Mouse (Mus musculus) gastrocnemius, adult 2 months (tissue): ENCODE results near the gene Kcnk13. TPM values are rescaled to one million over a fixed set of nuclear protein-coding genes. Genes with fewer than 3 reads are reported as not detected.

Source experiments
- DNase-seq: peaks from one replicate; pipeline ENCODE4 v3.0.0; 2022
- H3K27ac ChIP-seq: fragments of 200-600 bp; 2 replicates; pipeline ENCODE4 v1.8.1; 2022; ENCODE audit warnings: mild to moderate bottlenecking
- H3K4me3 ChIP-seq: fragments of 200-600 bp; 2 replicates; pipeline ENCODE4 v1.8.1; 2022; ENCODE audit warnings: mild to moderate bottlenecking, moderate library complexity
- CTCF ChIP-seq: fragments of 200-600 bp; IDR thresholded peaks from 2 replicates; pipeline ENCODE4 v1.8.1; 2022; ENCODE audit warnings: antibody characterized with exemption, mild to moderate bottlenecking, moderate library complexity
- intact Hi-C: fragments of 180-260 bp; cut with DNase I; formaldehyde crosslinking; loops from one replicate; pipeline ENCODE4 v1.15.1; 2025
- total RNA-seq, 2 experiments: library from RNA; stranded (reverse); gene quantifications; 2 replicates each; pipeline ENCODE4 v1.2.3; 2021

Gene Kcnk13
- total RNA-seq, 2 experiments from 2014 or later = 0.08 to 0.13 TPM

DNA sequence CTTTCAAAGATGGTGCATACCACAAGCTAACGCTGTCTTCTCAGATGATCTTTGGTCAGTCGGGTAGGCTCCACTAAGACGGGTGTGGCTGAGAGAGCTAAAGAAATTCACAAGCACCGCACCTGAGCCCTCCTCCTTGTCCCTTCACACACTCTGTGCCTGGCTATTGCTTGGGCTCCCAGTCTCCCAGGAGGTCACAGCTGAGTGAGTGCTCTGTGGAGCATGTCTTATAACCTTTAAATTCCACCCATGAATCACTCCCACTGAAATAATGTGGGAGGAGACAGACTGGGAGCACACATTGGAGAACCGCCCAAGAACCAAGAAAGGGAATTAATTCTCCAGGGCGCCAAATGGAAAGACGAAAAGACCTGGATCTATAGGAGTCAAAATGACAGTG lies 23.6 kb upstream of the Kcnk13 start:
- DNase-seq = no peak
- H3K4me3 ChIP-seq = no peak overlapping the region
- intact Hi-C loops = no loop called here
- TF ChIP-seq CTCF = no peak
- H3K27ac ChIP-seq = no peak overlapping the region

DNA sequence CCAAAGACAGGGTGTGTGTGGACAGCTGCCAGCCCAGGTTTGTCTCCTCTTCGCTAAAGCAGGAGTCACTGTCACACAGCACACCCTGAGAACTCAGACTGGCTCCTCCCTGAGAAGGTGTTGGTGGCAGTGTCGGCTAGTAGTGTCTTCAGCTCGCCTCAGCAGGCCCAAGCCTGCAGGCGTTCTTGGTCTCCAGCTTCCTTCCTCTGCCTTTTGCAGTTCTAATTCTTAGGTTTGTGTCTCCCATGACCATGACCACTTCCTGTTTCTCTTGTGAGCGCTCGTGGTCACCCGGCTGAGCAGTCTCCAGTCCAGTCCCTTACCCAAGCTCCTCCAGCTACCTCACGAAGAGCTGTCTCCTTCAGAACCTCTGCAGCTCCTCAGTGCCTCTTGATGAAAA lies 21.9 kb upstream of the Kcnk13 start:
- no peak overlapping the region for H3K27ac ChIP-seq
- intact Hi-C loops = no loop called here
- TF ChIP-seq CTCF = no peak
- DNase-seq = no peak
- no peak overlapping the region for H3K4me3 ChIP-seq

DNA sequence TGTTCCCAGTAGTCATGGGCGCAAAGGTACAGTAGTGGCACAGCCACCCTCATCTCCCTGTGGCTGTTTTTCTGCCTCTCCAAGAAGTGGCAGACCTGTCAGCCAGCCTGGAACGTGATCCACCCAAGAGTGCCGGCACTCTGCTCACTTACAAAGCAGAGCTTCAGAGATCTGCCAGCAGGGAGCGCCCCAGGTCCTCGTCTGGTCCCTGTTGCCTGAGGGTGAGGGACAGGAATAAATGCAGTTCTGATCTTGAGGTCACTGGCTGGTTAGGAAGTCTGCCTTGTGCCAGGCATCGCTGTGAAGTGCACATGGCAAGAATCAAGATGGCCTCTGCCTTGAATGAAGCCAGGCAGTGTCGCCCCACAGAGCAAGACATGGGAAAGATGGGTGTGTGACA lies 11.4 kb upstream of the Kcnk13 start:
- intact Hi-C loops = loop anchor here (2.0 kb wide), 1 partner anchor 154 kb away; no protein-coding TSS in a partner anchor
- no peak overlapping the region for H3K4me3 ChIP-seq
- no peak overlapping the region for H3K27ac ChIP-seq
- peak; percentile 82 for DNase-seq
- TF ChIP-seq CTCF = peak; percentile 72

DNA sequence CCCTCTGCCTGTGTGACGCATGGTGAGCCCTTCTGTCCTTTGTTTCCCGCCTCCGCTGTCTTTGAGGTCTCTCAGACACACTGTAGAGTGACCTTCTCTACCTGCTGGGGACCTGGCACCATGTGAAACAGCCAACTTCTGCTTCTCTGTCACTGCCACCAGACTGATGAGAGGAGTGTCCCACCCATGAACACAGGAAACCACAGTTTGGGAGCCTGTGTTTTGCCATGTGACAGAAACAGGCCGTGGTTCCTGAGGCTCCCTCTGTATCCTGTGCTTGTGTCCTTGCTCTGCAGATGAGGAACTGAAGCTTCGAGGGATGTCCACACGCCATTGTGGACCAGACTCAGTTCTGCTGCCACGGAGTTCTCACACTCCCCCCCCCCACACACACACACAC lies 7.9 kb upstream of the Kcnk13 start:
- intact Hi-C loops = no loop called here
- no peak for DNase-seq
- no peak for TF ChIP-seq CTCF
- no peak overlapping the region for H3K27ac ChIP-seq
- no peak overlapping the region for H3K4me3 ChIP-seq

DNA sequence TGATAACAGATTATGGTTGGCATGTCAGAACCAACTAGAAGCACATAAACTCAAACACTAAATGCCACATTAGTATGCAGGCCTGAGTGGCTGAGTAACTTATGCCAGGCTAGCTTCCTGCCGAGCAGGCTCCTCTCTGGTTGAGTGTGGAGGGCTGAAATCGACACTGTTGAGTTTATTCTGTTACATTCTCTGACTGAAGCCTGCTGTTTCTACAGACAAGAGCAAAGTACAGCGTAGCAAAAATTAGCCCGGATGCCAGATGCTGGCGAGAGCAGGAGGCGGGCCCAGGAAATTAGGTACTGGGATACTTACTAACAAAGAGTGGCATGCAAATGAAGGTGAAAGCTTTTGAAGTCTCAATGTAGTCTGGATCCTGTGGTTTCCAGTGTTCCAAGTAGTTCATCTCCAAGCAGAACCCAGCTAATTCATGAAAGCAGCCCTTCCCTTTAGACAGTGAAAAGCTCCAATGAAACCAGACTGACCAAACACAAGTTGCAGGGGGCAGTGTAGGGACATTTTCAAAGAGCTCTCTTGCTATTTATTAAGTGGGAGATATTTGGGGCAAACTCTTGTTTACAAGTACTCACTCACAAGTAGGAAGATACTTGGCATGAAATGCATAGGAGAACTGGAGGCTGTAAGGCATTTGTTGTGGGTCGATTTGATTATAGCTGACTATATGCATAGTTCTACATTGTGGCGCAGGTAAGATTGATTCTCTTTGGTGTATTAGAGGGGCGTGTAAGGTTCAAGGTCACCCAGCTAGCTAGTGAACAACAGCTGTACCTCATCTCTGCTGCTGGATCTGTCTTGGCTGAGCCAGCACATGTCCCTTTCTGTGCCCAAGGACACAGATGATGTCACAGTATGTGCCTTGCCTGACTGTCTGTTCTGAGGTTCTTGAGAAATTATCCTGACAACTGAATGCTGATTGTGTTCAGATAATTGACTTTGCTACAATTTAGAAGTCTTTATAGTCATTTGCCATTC lies 5.9 kb upstream of the Kcnk13 start:
- intact Hi-C loops = no loop called here
- no peak overlapping the region for H3K27ac ChIP-seq
- no peak for DNase-seq
- no peak overlapping the region for H3K4me3 ChIP-seq
- TF ChIP-seq CTCF = no peak

DNA sequence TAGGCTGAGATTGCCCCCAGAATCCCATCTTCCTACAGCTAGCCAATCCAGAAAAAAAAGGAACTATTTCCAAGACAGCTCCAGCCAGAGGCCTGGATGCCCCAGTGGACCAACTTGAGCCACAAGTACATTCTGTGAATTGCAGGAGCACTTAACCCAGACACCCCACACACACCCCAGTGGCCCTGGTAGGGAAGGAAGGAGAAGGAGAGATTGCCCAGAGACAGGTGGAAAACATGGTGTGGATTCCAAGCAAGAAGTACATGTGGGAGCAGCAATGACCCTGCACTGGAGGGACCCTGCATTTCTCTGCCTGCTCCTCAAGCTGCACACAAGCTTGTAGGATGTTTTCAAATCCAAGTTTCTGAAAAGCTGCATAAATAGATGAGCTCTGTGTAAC lies 5.0 kb upstream of the Kcnk13 start:
- H3K27ac ChIP-seq = no peak overlapping the region
- DNase-seq = no peak
- intact Hi-C loops = no loop called here
- H3K4me3 ChIP-seq = no peak overlapping the region
- TF ChIP-seq CTCF = no peak

DNA sequence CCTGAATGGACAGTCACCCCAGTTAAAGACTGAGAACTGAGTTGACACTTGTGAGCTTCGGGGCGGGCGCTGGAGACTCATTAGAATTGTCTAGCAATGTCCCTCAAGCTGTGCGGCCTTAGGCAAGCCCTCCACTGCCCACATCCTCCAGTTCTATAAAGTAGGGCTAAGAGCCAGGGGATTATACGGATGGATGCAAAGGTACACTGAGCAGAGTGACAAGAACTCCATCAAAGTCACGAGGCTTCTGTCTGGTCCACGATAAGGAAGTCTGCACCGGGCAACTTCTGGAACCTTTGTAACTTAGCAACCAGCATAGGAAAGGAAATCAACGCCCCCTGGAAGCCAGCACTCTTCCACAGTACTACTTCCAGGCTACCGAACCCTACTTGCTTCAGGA lies 4.4 kb upstream of the Kcnk13 start:
- no peak overlapping the region for H3K27ac ChIP-seq
- DNase-seq = no peak
- H3K4me3 ChIP-seq = no peak overlapping the region
- no peak for TF ChIP-seq CTCF
- intact Hi-C loops = loop anchor here (5.0 kb wide), 1 partner anchor 58 kb away; no protein-coding TSS in a partner anchor

DNA sequence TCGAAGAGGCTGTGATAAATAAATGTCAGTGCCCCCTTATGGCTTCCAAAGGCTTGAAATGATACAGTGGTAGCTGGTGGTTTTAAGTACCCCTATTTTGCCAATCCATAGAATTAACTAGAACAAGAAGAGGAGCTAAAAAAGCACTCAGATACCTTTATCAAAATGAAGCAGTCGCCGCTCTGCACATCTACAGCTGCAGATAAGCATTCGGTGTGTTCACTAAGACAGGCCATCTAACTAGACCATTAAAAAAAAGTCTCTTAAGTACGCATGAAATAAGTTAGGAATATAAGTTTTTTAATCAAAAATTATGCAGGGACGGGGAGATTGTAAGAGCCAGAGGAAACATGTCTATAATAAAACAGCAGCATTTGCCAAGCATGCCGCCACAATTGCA lies 3.6 kb upstream of the Kcnk13 start:
- H3K4me3 ChIP-seq = no peak overlapping the region
- no peak for TF ChIP-seq CTCF
- intact Hi-C loops = loop anchor here (5.0 kb wide), 1 partner anchor 58 kb away; no protein-coding TSS in a partner anchor

DNA sequence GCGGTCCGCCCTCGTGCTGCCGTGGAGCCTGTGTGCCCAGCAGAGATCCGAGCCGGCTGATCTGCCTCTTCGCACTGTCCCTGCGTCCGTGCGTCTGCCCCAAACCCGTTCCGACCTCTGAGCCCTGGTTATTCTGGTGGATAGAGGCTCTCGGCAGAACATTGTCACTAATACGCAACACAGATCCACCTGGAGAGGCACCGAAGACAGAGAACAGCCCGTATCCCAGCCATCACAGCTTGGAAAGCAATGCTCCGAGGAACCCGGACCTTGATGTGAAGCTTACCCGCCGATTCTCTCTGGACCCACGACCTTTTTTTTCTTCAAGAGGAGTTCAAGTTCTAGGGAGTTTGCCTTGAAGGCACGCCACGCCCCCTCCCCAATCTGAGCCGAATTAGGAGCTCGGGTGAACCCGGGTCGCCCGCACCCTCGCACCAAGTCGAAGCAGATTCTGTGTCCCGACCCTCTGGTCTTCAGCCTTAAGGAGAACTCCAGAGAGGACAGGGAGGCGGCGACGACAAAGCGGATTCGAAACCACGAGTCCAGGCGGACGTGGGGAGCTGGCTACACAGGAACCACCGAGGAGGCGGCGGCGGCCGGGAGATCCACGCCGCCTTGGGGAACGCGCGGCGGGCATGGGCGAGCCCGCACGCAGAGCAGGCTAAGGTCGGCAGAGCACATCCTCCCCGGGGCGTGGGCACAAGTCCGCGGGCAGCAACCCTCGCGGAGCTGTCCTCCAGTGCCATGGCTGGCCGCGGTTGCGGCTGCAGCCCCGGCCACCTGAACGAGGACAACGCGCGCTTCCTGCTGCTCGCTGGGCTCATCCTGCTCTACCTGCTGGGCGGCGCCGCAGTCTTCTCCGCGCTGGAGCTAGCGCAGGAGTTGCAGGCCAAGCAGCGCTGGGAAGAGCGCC lies 1.2 kb downstream of the Kcnk13 start:
- TF ChIP-seq CTCF = no peak
- Histone ChIP-seq H3K27ac (0 out of 2 replicates have a peak overlapping the region, but pooled peaks have one; percentile 20), H3K4me3 (peak overlapping the region; percentile 77)
- DNase-seq = peak; percentile 56
- intact Hi-C loops = loop anchor here (2.0 to 5.0 kb wide), 2 partner anchors 142 to 883 kb away; no protein-coding TSS in a partner anchor

More for the DNA sequence above, 3.6 kb upstream of the Kcnk13 start:
- no peak for DNase-seq
- no peak overlapping the region for H3K27ac ChIP-seq

DNA sequence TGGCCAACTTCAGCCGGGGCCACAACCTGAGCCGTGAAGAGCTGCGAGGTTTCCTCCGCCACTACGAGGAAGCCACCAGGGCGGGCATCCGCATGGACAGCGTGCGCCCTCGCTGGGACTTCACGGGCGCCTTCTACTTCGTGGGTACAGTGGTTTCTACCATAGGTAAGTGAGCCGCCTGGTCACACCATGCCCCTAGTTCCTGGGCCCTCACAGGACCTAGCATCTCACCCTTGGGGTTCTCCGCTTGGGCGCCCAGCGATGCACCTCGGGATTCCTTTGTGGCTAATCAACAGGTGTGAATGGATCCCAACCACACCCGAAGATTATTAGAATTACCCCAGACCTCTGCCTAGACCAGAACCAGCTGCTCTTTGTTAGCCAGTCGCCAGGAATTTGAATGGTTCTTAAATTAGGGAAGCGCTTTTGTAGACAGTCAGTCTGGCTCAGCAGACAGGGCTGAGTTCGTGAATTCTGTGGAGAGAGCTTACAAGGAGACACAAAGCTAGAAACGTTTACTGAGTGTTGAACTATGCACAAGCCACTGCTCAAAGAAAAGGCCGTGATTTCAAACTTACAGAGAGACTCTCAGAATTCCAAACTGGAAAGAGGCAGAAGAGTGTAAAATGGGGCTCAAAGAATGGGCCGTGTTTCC lies 1.9 kb downstream of the Kcnk13 start:
- H3K27ac ChIP-seq = no peak overlapping the region
- intact Hi-C loops = loop anchor here (5.0 kb wide), 1 partner anchor 141 kb away; no protein-coding TSS in a partner anchor
- no peak for DNase-seq
- peak overlapping the region; percentile 77 for H3K4me3 ChIP-seq
- TF ChIP-seq CTCF = no peak

DNA sequence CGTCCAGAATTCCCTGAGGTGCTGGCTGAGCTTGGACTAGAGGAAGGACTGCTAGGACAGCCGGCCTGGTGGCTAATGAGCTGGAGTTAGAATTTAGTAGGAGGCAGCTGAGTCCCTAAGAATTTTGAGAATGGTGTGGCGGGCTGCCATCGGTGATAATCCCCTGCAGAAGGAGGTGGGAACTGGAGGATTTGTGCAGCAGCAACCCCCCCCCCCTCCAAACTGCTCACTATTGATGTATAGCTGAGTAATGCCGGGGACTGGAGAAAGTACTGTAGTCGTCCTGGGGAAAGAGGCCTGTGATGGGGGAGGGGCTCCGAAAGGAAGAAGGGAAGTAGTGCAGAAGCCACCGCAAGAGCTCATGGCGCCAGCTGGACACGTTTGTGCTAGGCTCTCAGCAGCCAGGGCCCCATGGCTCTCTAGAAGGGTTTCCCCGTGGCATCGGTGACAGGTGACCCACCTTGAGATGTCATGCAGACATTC lies 2.6 kb downstream of the Kcnk13 start:
- DNase-seq = peak; percentile 25
- Histone ChIP-seq H3K27ac (no peak overlapping the region), H3K4me3 (peak overlapping the region; percentile 77; the same call in 1 of the 2 replicates)
- TF ChIP-seq CTCF = no peak
- intact Hi-C loops = loop anchor here (5.0 kb wide), 1 partner anchor 140 kb away; no protein-coding TSS in a partner anchor

DNA sequence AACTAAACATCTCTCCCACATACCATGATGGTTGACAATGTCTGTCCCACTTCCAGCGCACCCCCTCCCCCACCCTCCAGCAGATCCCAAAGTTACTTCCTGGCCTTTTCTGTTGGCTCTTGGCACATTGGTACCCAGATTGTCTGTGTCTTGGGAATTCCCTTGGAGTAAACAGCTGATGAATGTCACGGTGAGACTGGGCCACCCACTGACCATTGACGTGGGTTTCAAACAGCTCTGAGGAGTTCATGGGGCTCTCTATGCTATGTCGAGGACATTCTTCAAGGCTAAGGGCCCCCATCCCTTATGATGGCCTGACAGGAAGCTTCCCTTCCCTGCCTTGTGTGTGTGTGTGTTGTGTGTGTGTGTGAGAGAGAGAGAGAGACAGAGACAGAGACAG lies 5.6 kb downstream of the Kcnk13 start:
- intact Hi-C loops = loop anchor here (5.0 kb wide), 1 partner anchor 137 kb away; no protein-coding TSS in a partner anchor
- DNase-seq = no peak
- no peak for TF ChIP-seq CTCF
- H3K27ac ChIP-seq = no peak overlapping the region
- no peak overlapping the region for H3K4me3 ChIP-seq
